1 mouse cellular context compared by ENCODE assay signal in the genomic region with DNA sequence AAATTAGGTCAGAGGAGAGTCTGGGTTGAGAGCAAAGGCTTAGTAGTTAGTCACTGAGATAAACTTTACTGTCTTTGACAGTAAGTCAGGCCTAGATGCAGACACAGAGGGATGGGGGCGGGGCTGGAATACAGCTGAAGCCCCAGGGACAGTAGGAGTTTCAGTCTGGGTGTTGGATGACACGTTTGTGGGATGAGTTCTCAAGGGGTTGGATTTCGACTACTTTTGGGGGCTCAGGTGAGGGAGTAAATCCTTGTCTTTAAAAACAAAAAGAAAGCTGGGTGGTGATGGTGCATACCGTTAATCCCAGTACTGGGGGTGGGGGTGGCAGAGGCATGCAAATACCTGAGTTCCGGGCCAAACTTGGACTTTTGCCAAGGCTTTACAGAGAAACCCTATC.
TF ChIP-seq lines count a peak whose summit lies in the region.

No protein-coding gene starts in this region.

TF ChIP-seq in ES-E14, 5 proteins besides CTCF, POLR2A, EP300 and RAD21 (continued from another document):
- no peak for TF ChIP-seq ZNF384 (IDR thresholded peaks at IDR 0.05; ENCODE audit: low read depth, low read length)
- no peak for TF ChIP-seq HCFC1 (IDR thresholded peaks at IDR 0.05; ENCODE audit: borderline replicate concordance, insufficient read depth, low read length)
